In the genomic region with DNA sequence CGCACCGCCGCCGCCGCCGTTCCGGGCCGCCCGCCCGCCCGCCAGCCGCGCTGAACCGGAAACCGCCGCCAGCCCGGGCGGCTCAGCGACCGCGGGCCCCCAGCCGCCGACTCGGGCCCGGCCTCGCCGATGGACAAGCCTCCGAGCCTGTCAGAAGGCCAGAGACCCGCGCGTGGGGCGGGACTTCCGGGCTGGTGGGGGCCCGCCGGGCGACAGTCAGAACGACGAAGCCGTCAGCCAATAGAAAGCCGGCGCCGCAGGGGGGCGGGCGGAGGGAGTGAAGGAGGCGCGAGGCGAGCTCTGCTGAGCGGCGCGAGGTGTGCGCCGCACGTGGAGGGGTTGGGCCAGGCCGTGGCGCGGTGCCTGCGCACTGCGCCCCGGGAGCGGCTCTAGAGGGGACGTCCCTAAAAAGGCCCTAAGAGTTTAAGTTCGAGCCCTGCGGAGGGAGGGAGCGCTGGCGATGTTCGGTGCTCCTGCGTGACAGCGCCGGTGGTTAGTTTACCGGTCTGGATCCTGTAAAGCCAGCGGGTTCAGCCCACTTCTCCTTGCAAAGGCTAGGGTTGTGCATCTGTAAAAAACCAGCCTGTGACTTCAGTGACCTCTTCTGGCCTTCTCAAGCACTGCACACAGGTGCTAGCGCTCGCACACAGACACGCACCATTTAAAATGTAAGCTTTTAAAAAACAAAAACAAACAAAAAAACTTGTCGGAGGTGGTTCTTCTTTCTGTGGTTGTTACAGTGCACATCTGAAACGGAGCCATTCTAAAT, we compare ENCODE assay signal across 8 mouse cellular contexts. TPM values are rescaled to one million over a fixed set of nuclear protein-coding genes. Genes with fewer than 3 reads are reported as not detected.
DNase-seq lines count a peak whose midpoint lies in the region; ATAC-seq and TF ChIP-seq lines count a peak whose summit lies in the region.

A gene (minus strand): TSS at position 53 of the 769 bp plus-strand sequence.

- peak; percentile 43 for TF ChIP-seq RAD21 in MEL (IDR thresholded peaks at IDR 0.05; ENCODE audit: low read depth, low read length)

- peak within 1 kb of the TSS; percentile 89 for H3K4me2 ChIP-seq in forebrain, postnatal 0 days (ENCODE audit: low read depth)
- peak within 1 kb of the TSS; percentile 88 for H3K4me2 ChIP-seq in lung, embryonic 15.5 days

- peak; percentile 41 to 49 (median 49) for TF ChIP-seq CTCF in MEL (IDR thresholded peaks at IDR 0.05 in 2 of 3, conservative IDR thresholded peaks at IDR 0.05 in 1 of 3; ENCODE audit: control insufficient read depth in 1 of 3, insufficient read depth in 1 of 3, low read depth in 2 of 3, low read length in 3 of 3, poor library complexity in 1 of 3, severe bottlenecking in 1 of 3)
- TF ChIP-seq CTCF in cerebellum, adult 2 months (IDR thresholded peaks at IDR 0.05; ENCODE audit: borderline replicate concordance, insufficient read depth, low read depth, low read length) = peak; percentile 54
- TF ChIP-seq CTCF in forebrain, postnatal 0 days (IDR thresholded peaks at IDR 0.05; ENCODE audit: low read depth) = peak; percentile 67

- TF ChIP-seq EP300 in MEL (IDR thresholded peaks at IDR 0.05; ENCODE audit: low read depth in 1 of 2, low read length in 2 of 2) = peak in 1 of 2 experiments; percentile 38; a peak in 1 of 4 replicates

- peak; percentile 49 to 54; a peak in 3 of 4 replicates for TF ChIP-seq POLR2A in MEL (IDR thresholded peaks at IDR 0.05; ENCODE audit: control insufficient read depth in 1 of 2, insufficient read depth in 1 of 2, low read depth in 1 of 2, low read length in 2 of 2, poor library complexity in 1 of 2)
- TF ChIP-seq POLR2A in cerebellum, adult 2 months (IDR thresholded peaks at IDR 0.05; ENCODE audit: borderline replicate concordance, insufficient read depth, low read length) = peak; percentile 24; the same call in 1 of the 2 replicates

- peak; percentile 97 for DNase-seq in MEL (ENCODE audit: low read depth, low spot score)
- DNase-seq in cerebellum, adult 2 months = peak; percentile 99 to 100
- peak; percentile 99 for DNase-seq in forebrain, postnatal 0 days
- DNase-seq in heart, postnatal 4 days = peak; percentile 100
- peak; percentile 95 to 98 for DNase-seq in layer of hippocampus, adult 8-10 months (ENCODE audit: low spot score in 2 of 2)
- DNase-seq in ovary, adult 18-20 months (ENCODE audit: low spot score) = peak; percentile 96
- peak; percentile 99 for DNase-seq in thymus, postnatal 0 days (ENCODE audit: low spot score)

- no peaks in the 10 kb centered on the region; a peak in 1 of 4 replicates for H3K27me3 ChIP-seq in MEL (ENCODE audit: control insufficient read depth in 1 of 2, insufficient read depth in 2 of 2, low read length in 2 of 2)
- no peaks in the 10 kb centered on the region for H3K27me3 ChIP-seq in cerebellum, adult 2 months (ENCODE audit: control insufficient read depth, insufficient read depth, low read length)
- no peaks in the 10 kb centered on the region for H3K27me3 ChIP-seq in forebrain, postnatal 0 days (ENCODE audit: insufficient read depth, low read length)
- H3K27me3 ChIP-seq in lung, embryonic 15.5 days = no peaks in the 10 kb centered on the region; the same call in 1 of the 2 replicates

- peak within 1 kb of the TSS; percentile 9; the same call in 1 of the 2 replicates for H3K27ac ChIP-seq in MEL (ENCODE audit: control insufficient read depth, low read depth, low read length)
- H3K27ac ChIP-seq in cerebellum, adult 2 months (ENCODE audit: insufficient read depth, low read length) = no peak within 1 kb of the TSS
- H3K27ac ChIP-seq in forebrain, postnatal 0 days (ENCODE audit: low read depth, low read length) = peak within 1 kb of the TSS; percentile 82
- H3K27ac ChIP-seq in lung, embryonic 15.5 days = peak within 1 kb of the TSS; percentile 80

- peaks cover 0 to 10% of the 10 kb centered on the region in 2 experiments; a peak in 1 of 4 replicates for H3K36me3 ChIP-seq in MEL (ENCODE audit: control insufficient read depth in 1 of 2, insufficient read depth in 2 of 2, low read length in 2 of 2)
- no peaks in the 10 kb centered on the region for H3K36me3 ChIP-seq in forebrain, postnatal 0 days (ENCODE audit: insufficient read depth)
- H3K36me3 ChIP-seq in lung, embryonic 15.5 days = no peaks in the 10 kb centered on the region

- H3K9ac ChIP-seq in MEL (ENCODE audit: control insufficient read depth, low read depth, low read length, poor library complexity, severe bottlenecking) = peak within 1 kb of the TSS; percentile 82
- H3K9ac ChIP-seq in forebrain, postnatal 0 days = peak within 1 kb of the TSS; percentile 92
- peak within 1 kb of the TSS; percentile 96 for H3K9ac ChIP-seq in lung, embryonic 15.5 days

- H3K79me2 ChIP-seq in MEL (ENCODE audit: control insufficient read depth, insufficient read depth, low read length, poor library complexity) = peaks cover 44% of the 10 kb centered on the region

- no peaks in the 10 kb centered on the region for H3K9me3 ChIP-seq in MEL (replicated peaks; ENCODE audit: insufficient read depth, low read length)
- H3K9me3 ChIP-seq in forebrain, postnatal 0 days (ENCODE audit: low read length) = no peaks in the 10 kb centered on the region
- H3K9me3 ChIP-seq in lung, embryonic 15.5 days = no peaks in the 10 kb centered on the region

- H3K4me3 ChIP-seq in MEL (ENCODE audit: control insufficient read depth in 1 of 2, insufficient read depth in 1 of 2, low read depth in 2 of 2, low read length in 2 of 2) = peak within 1 kb of the TSS; percentile 86 to 90
- H3K4me3 ChIP-seq in cerebellum, adult 2 months (replicated peaks; ENCODE audit: insufficient read depth, low read depth, low read length) = peak within 1 kb of the TSS; percentile 73
- peak within 1 kb of the TSS; percentile 88 for H3K4me3 ChIP-seq in forebrain, postnatal 0 days (ENCODE audit: low read depth, low read length)
- H3K4me3 ChIP-seq in lung, embryonic 15.5 days = peak within 1 kb of the TSS; percentile 94

- H3K4me1 ChIP-seq in MEL (ENCODE audit: control insufficient read depth in 1 of 2, insufficient read depth in 2 of 2, low read length in 2 of 2) = peaks cover 0 to 4% of the 10 kb centered on the region in 2 experiments; a peak in 1 of 4 replicates
- peaks cover 13% of the 10 kb centered on the region; the same call in 1 of the 2 replicates for H3K4me1 ChIP-seq in cerebellum, adult 2 months (ENCODE audit: control insufficient read depth, insufficient read depth, low read length)
- peaks cover 18% of the 10 kb centered on the region for H3K4me1 ChIP-seq in forebrain, postnatal 0 days (ENCODE audit: insufficient read depth)
- peaks cover 22% of the 10 kb centered on the region for H3K4me1 ChIP-seq in lung, embryonic 15.5 days

- WGBS in cerebellum, adult 2 months = 4% methylated on average over 74 of the region's 76 CpGs
- 3% methylated on average over 64 of the region's 76 CpGs for WGBS in forebrain, postnatal 0 days
- WGBS in lung, embryonic 15.5 days = 3% methylated on average over 73 of the region's 76 CpGs

- peak; percentile 98 for ATAC-seq in forebrain, postnatal 0 days
- ATAC-seq in lung, embryonic 15.5 days (ENCODE audit: borderline replicate concordance, extremely low read depth, low FRiP score, low TSS enrichment) = peak; percentile 97

TF ChIP-seq in MEL, 35 proteins besides CTCF, POLR2A, EP300 and RAD21:
- TF ChIP-seq ELF1 (IDR thresholded peaks at IDR 0.05; ENCODE audit: low read depth, low read length) (peak; percentile 76), MAFK (IDR thresholded peaks at IDR 0.05; ENCODE audit: borderline replicate concordance, low read depth, low read length) (no peak), SIN3A (IDR thresholded peaks at IDR 0.05; ENCODE audit: low read length) (peak; percentile 47; the same call in 1 of the 2 replicates), MYB (IDR thresholded peaks at IDR 0.05; ENCODE audit: low read depth, low read length) (no peak), SMC3 (IDR thresholded peaks at IDR 0.05; ENCODE audit: low read depth, low read length) (peak; percentile 15; the same call in 1 of the 2 replicates), HCFC1 (IDR thresholded peaks at IDR 0.05; ENCODE audit: low read depth, low read length) (peak; percentile 77), TAL1 (IDR thresholded peaks at IDR 0.05; ENCODE audit: low read length) (no peak), ETS1 (IDR thresholded peaks at IDR 0.05; ENCODE audit: low read depth, low read length) (peak; percentile 61; the same call in 1 of the 2 replicates), BHLHE40 (IDR thresholded peaks at IDR 0.05; ENCODE audit: borderline replicate concordance, low read depth, low read length) (peak; percentile 93), MAX (IDR thresholded peaks at IDR 0.05; ENCODE audit: low read length) (peak; percentile 100), MYC (IDR thresholded peaks at IDR 0.05; ENCODE audit: low read depth, low read length) (peak; percentile 95), MAZ (IDR thresholded peaks at IDR 0.05; ENCODE audit: low read depth, low read length) (peak; percentile 98), NELFE (IDR thresholded peaks at IDR 0.05; ENCODE audit: low read depth, low read length) (peak; percentile 36; the same call in 1 of the 2 replicates), TCF12 (IDR thresholded peaks at IDR 0.05; ENCODE audit: low read depth, low read length) (peak; percentile 50), USF1 (IDR thresholded peaks at IDR 0.05; ENCODE audit: low read depth, low read length) (peak; percentile 65), E2F4 (IDR thresholded peaks at IDR 0.05; ENCODE audit: borderline replicate concordance, low read depth, low read length) (peak; percentile 49; the same call in 1 of the 2 replicates), ZC3H11A (IDR thresholded peaks at IDR 0.05; ENCODE audit: low read depth, low read length) (peak; percentile 32), GABPA (IDR thresholded peaks at IDR 0.05; ENCODE audit: low read depth, low read length) (no peak), MXI1 (IDR thresholded peaks at IDR 0.05; ENCODE audit: low read depth, low read length) (peak; percentile 96), NRF1 (IDR thresholded peaks at IDR 0.05; ENCODE audit: insufficient read depth, low read depth, low read length, poor library complexity, severe bottlenecking) (peak; percentile 67)

RNA-seq across cellular contexts. Expression of the gene that starts here (rescaled TPM):
- 21.7 and 25.0 TPM in 2 replicates for total RNA-seq in MEL (2012; rRNA removed)
- polyA plus RNA-seq in MEL (2012; ENCODE audit: insufficient read depth in 1 of 2, insufficient read length in 2 of 2, low read depth in 1 of 2, low replicate concordance in 2 of 2, missing spikeins in 1 of 2) = 10 to 100 TPM in 1 of 2 experiments, not detected in 1; 63.0 TPM
- polyA plus RNA-seq in cerebellum, adult 2 months (2012; rRNA removed) = 45.7 and 47.9 TPM in 2 replicates
- 87.6 and 109 TPM in 2 replicates for total RNA-seq in forebrain, postnatal 0 days (2014; rRNA removed)
- 58.5 and 65.8 TPM in 2 replicates for polyA plus RNA-seq in forebrain, postnatal 0 days (2015; fragmentation: Nextera tagmentation; extraction: Ambion mirVana)
- total RNA-seq in heart, postnatal 4 days (2021) = 10 to 100 TPM; 40.5 to 41.6 TPM
- 10 to 100 TPM; 73.9 to 92.9 (median 80.6) TPM for total RNA-seq in layer of hippocampus, adult 8-10 months (2022)
- 50.0 and 53.2 TPM in 2 replicates for polyA plus RNA-seq in lung, embryonic 15.5 days (2015; fragmentation: Nextera tagmentation; extraction: Ambion mirVana)
- polyA plus RNA-seq in thymus, postnatal 0 days (2015; fragmentation: Nextera tagmentation; extraction: Ambion mirVana) = 24.2 and 26.6 TPM in 2 replicates
